Mouse (Mus musculus): Measurements from ENCODE around the gene Dcst1. TPM values are rescaled to one million over a fixed set of nuclear protein-coding genes. Genes with fewer than 3 reads are reported as not detected.

Gene Dcst1
- under 1 TPM in 1 of 2 experiments, not detected in 1; 0.76 TPM for total RNA-seq (2023)

GRCm38 (mm10) chr3:89365153-89365485 lies at the start of gene Dcst1:
Gene Dcst1, minus strand, starts transcription at chr3:89365253.

GRCm38 (mm10) chr3:89411490-89412393 lies 46.7 kb upstream of the Dcst1 start, which contains the start of gene Flad1:
Gene Flad1, minus strand, starts transcription at chr3:89411870.

GRCm38 (mm10) chr3:89402693-89403092 lies 37.6 kb upstream of the Dcst1 start, which contains the start of gene Lenep:
Gene Lenep, minus strand, starts transcription at chr3:89402793.

GRCm38 (mm10) chr3:89394006-89394893 lies 29.2 kb upstream of the Dcst1 start, which contains the start of gene Zbtb7b:
Gene Zbtb7b, minus strand, starts transcription at chr3:89394776.

GRCm38 (mm10) chr3:89361675-89362074 lies 3.4 kb downstream of the Dcst1 start, which contains the start of gene Dcst2:
Gene Dcst2, plus strand, starts transcription at chr3:89361975.

GRCm38 (mm10) chr3:89349869-89350501 lies 15.1 kb downstream of the Dcst1 start, which contains the start of gene Adam15:
Gene Adam15, minus strand, starts transcription at chr3:89349996.

GRCm38 (mm10) chr3:89337721-89338578 lies 27.1 kb downstream of the Dcst1 start, which contains the start of gene Efna4:
Gene Efna4, minus strand, starts transcription at chr3:89338028.

GRCm38 (mm10) chr3:89322514-89323165 lies 42.4 kb downstream of the Dcst1 start, which contains the start of gene Efna3:
Gene Efna3, minus strand, starts transcription at chr3:89322965.

Other genes with a start within 250 kb of the Dcst1 start
- under 1 TPM; 0.74 to 0.96 TPM for gene Pklr, start 229.1 kb downstream of the Dcst1 start, total RNA-seq (2023)
- 10 to 100 TPM; 11.3 to 14.4 TPM for gene Hcn3, start 205.1 kb downstream of the Dcst1 start, total RNA-seq (2023)
- 100 to 1,000 TPM; 123 to 131 TPM for gene Clk2, start 200.5 kb downstream of the Dcst1 start, total RNA-seq (2023)
- 100 to 1,000 TPM; 159 to 177 TPM for gene Scamp3, start 187.8 kb downstream of the Dcst1 start, total RNA-seq (2023)
- gene Fam189b, start 182.1 kb downstream of the Dcst1 start, total RNA-seq (2023): 100 to 1,000 TPM; 178 to 181 TPM
- gene Gba, start 162.3 kb downstream of the Dcst1 start, total RNA-seq (2023): 10 to 100 TPM; 64.0 to 68.6 TPM
- 1 to 10 TPM; 3.4 to 6.3 TPM for gene Thbs3, start 150.1 kb downstream of the Dcst1 start, total RNA-seq (2023)
- 10 to 100 TPM; 85.4 to 95.2 TPM for gene Mtx1, start 138.2 kb downstream of the Dcst1 start, total RNA-seq (2023)
- gene Muc1, start 136.2 kb downstream of the Dcst1 start, total RNA-seq (2023): under 1 TPM in 1 of 2 experiments, not detected in 1; 0.87 TPM
- 100 to 1,000 TPM; 100 to 110 TPM for gene Krtcap2, start 119.3 kb downstream of the Dcst1 start, total RNA-seq (2023)
- 1 to 10 TPM; 1.6 to 2.3 TPM for gene Trim46, start 118.9 kb downstream of the Dcst1 start, total RNA-seq (2023)
- 10 to 100 TPM; 68.1 to 70.0 TPM for gene Dpm3, start 105.9 kb downstream of the Dcst1 start, total RNA-seq (2023)
- gene Slc50a1, start 94.7 kb downstream of the Dcst1 start, total RNA-seq (2023): 100 to 1,000 TPM in 1 of 2 experiments, 10 to 100 TPM in 1; 98.1 to 113 TPM
- gene Efna1, start 84.1 kb downstream of the Dcst1 start, total RNA-seq (2023): not detected
- gene Efna3, start 42.3 kb downstream of the Dcst1 start, total RNA-seq (2023): not detected
- not detected for gene Efna4, start 27.2 kb downstream of the Dcst1 start, total RNA-seq (2023)
- 10 to 100 TPM; 11.4 to 12.0 TPM for gene Adam15, start 15.3 kb downstream of the Dcst1 start, total RNA-seq (2023)
- not detected for gene Dcst2, start 3.3 kb downstream of the Dcst1 start, total RNA-seq (2023)
- 100 to 1,000 TPM in 1 of 2 experiments, 10 to 100 TPM in 1; 98.0 to 107 TPM for gene Zbtb7b, start 29.5 kb upstream of the Dcst1 start, total RNA-seq (2023)
- gene Lenep, start 37.5 kb upstream of the Dcst1 start, total RNA-seq (2023): under 1 TPM in 1 of 2 experiments, not detected in 1; 0.89 TPM
- gene Flad1, start 46.6 kb upstream of the Dcst1 start, total RNA-seq (2023): 10 to 100 TPM; 34.1 to 34.4 TPM
- gene Cks1b, start 53.1 kb upstream of the Dcst1 start, total RNA-seq (2023): 10 to 100 TPM in 1 of 2 experiments, 1 to 10 TPM in 1; 6.3 to 11.8 TPM
- gene Shc1, start 53.2 kb upstream of the Dcst1 start, total RNA-seq (2023): 10 to 100 TPM; 87.6 to 92.3 TPM
- gene Pygo2, start 65.0 kb upstream of the Dcst1 start, total RNA-seq (2023): 10 to 100 TPM; 45.5 to 46.1 TPM
- gene Pbxip1, start 71.5 kb upstream of the Dcst1 start, total RNA-seq (2023): 100 to 1,000 TPM; 100 to 101 TPM
- 10 to 100 TPM in 1 of 2 experiments, 1 to 10 TPM in 1; 6.2 to 11.9 TPM for gene Pmvk, start 89.3 kb upstream of the Dcst1 start, total RNA-seq (2023)
- gene Kcnn3, start 154.9 kb upstream of the Dcst1 start, total RNA-seq (2023): under 1 TPM in 1 of 2 experiments, not detected in 1; 0.12 TPM

Data from T-cell, adult 66 days (primary cell).